Mouse (Mus musculus) liver, adult 2 months (tissue): ENCODE measurements around the gene Olfr782.

Experiments used
- CTCF ChIP-seq: fragments of 200-500 bp; IDR thresholded peaks from 2 replicates; pipeline ENCODE4 v1.5.1; 2011; ENCODE audit warnings: low read depth, low read length, control low read depth
- POLR2A ChIP-seq: fragments of 200-500 bp; IDR thresholded peaks from 2 replicates; pipeline ENCODE4 v1.6.1; 2011; ENCODE audit warnings: low read length, control low read depth; ENCODE audit not compliant: insufficient read depth; ENCODE audit errors: extremely low read depth

DNA sequence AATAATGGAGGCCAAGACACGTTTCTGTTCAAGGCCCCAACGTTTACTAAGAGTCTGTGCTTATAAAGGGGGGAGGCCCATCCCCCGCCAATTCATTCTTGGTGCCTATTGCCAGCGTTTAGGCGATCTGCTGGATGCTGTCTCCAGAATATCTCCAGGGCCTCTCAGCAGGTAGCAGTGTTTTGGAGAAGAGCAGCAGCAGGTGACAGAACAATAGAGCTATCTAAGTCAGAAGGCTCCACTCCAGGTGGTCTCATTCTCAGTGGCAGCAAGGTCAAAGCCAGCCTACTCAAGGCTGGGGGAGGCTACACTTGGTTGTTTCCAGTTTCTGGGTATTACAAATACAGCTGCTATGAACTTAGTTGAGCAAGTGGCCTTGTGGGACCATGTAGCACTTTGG is 52.2 kb downstream of the Olfr782 start:
- TF ChIP-seq CTCF (no peak), POLR2A (no peak)
